8 mouse cellular contexts compared by ENCODE assay signal in genomic region chr11:23633879-23634215, GRCm38 (mm10). TPM values are rescaled to one million over a fixed set of nuclear protein-coding genes. Genes with fewer than 3 reads are reported as not detected.
DNase-seq lines count a peak whose midpoint lies in the region; ATAC-seq and TF ChIP-seq lines count a peak whose summit lies in the region.

No protein-coding gene starts in this region.

- peak overlapping the region; percentile 72 for H3K4me2 ChIP-seq in liver, embryonic 11.5 days

- no peak for TF ChIP-seq CTCF in cerebellum, adult 2 months (IDR thresholded peaks at IDR 0.05; ENCODE audit: borderline replicate concordance, insufficient read depth, low read depth, low read length)
- TF ChIP-seq CTCF in spleen, adult 2 months (IDR thresholded peaks at IDR 0.05; ENCODE audit: extremely low read depth, insufficient read depth, insufficient read length, insufficient replicate concordance): no peak

- DNase-seq in cerebellum, adult 2 months: no peak
- DNase-seq in cerebellum, adult 9-10 months: no peak
- no peak for DNase-seq in spleen, adult 2 months (ENCODE audit: low read depth in 1 of 2, low spot score in 2 of 2)
- no peak for DNase-seq in spleen, postnatal 36 days (ENCODE audit: low spot score in 2 of 2)
- DNase-seq in liver, embryonic 11.5 days (ENCODE audit: low spot score): no peak
- DNase-seq in urinary bladder, postnatal 14 days (ENCODE audit: low spot score): no peak
- no peak for DNase-seq in spleen, postnatal 10 days (ENCODE audit: low spot score in 2 of 2)
- no peak for DNase-seq in gastrocnemius, postnatal 10 days

- WGBS in cerebellum, adult 2 months: 2% methylated on average over 7 of the region's 7 CpGs
- 11% methylated on average over 7 of the region's 7 CpGs for WGBS in spleen, adult 2 months
- WGBS in liver, embryonic 11.5 days: 12% methylated on average over 7 of the region's 7 CpGs

- no peak overlapping the region for H3K9ac ChIP-seq in liver, embryonic 11.5 days (ENCODE audit: low read depth, low read length)

- H3K4me3 ChIP-seq in cerebellum, adult 2 months (replicated peaks; ENCODE audit: insufficient read depth, low read depth, low read length): peak overlapping the region; percentile 53
- H3K4me3 ChIP-seq in spleen, adult 2 months (ENCODE audit: extremely low read depth, insufficient read depth, insufficient read length): peak overlapping the region; percentile 33
- H3K4me3 ChIP-seq in liver, embryonic 11.5 days (ENCODE audit: low read depth, low read length): peak overlapping the region; percentile 79

- no peaks in the 10 kb centered on the region for H3K9me3 ChIP-seq in liver, embryonic 11.5 days (ENCODE audit: control insufficient read depth, low read length)

- no peak overlapping the region; the same call in 1 of the 2 replicates for H3K27ac ChIP-seq in cerebellum, adult 2 months (ENCODE audit: insufficient read depth, low read length)
- no peak overlapping the region for H3K27ac ChIP-seq in spleen, adult 2 months (ENCODE audit: insufficient read depth, low read length)
- 0 out of 2 replicates have a peak overlapping the region, but pooled peaks have one; percentile 75 for H3K27ac ChIP-seq in liver, embryonic 11.5 days (ENCODE audit: low read depth, low read length)

- no peaks in the 10 kb centered on the region for H3K27me3 ChIP-seq in cerebellum, adult 2 months (ENCODE audit: control insufficient read depth, insufficient read depth, low read length)
- no peaks in the 10 kb centered on the region for H3K27me3 ChIP-seq in spleen, adult 2 months (ENCODE audit: control insufficient read depth, insufficient read depth, low read length)
- H3K27me3 ChIP-seq in liver, embryonic 11.5 days (replicated peaks; ENCODE audit: control insufficient read depth, insufficient read depth, low read length): no peaks in the 10 kb centered on the region

- H3K4me1 ChIP-seq in cerebellum, adult 2 months (ENCODE audit: control insufficient read depth, insufficient read depth, low read length): peaks cover 3% of the 10 kb centered on the region; the same call in 1 of the 2 replicates
- no peaks in the 10 kb centered on the region for H3K4me1 ChIP-seq in spleen, adult 2 months (ENCODE audit: control insufficient read depth, insufficient read depth, insufficient read length)
- H3K4me1 ChIP-seq in liver, embryonic 11.5 days (replicated peaks; ENCODE audit: control insufficient read depth, insufficient read depth, low read length): peaks cover 7% of the 10 kb centered on the region

- TF ChIP-seq POLR2A in cerebellum, adult 2 months (IDR thresholded peaks at IDR 0.05; ENCODE audit: borderline replicate concordance, insufficient read depth, low read length): no peak
- TF ChIP-seq POLR2A in spleen, adult 2 months (IDR thresholded peaks at IDR 0.05; ENCODE audit: low read depth, low read length): no peak

- no peak for ATAC-seq in liver, embryonic 11.5 days (replicated peaks; ENCODE audit: low FRiP score)

- no peaks in the 10 kb centered on the region for H3K36me3 ChIP-seq in spleen, adult 2 months (ENCODE audit: control insufficient read depth, insufficient read depth, low read length)
- H3K36me3 ChIP-seq in liver, embryonic 11.5 days (ENCODE audit: control insufficient read depth, insufficient read depth, low read length): no peaks in the 10 kb centered on the region

RNA-seq across cellular contexts. Expression of gene 0610010F05Rik, which starts 0.4 kb away (rescaled TPM):
- polyA plus RNA-seq in cerebellum, adult 2 months (2012; rRNA removed): 22.3 and 24.3 TPM in 2 replicates
- polyA plus RNA-seq in spleen, adult 2 months (2012; rRNA removed): 0.39 and 1.4 TPM in 2 replicates
- polyA plus RNA-seq in liver, embryonic 11.5 days (2014; fragmentation: Nextera tagmentation; extraction: Ambion mirVana): 21.3 and 26.6 TPM in 2 replicates
- total RNA-seq in gastrocnemius, postnatal 10 days (2021): 1 to 10 TPM; 9.1 to 10.0 TPM

RNA-seq across cellular contexts. Expression of gene Pus10, which starts 31.6 kb away (rescaled TPM):
- 9.7 and 11.4 TPM in 2 replicates for polyA plus RNA-seq in cerebellum, adult 2 months (2012; rRNA removed)
- polyA plus RNA-seq in spleen, adult 2 months (2012; rRNA removed): 1.5 TPM in 2 replicates
- polyA plus RNA-seq in liver, embryonic 11.5 days (2014; fragmentation: Nextera tagmentation; extraction: Ambion mirVana): 28.2 and 32.6 TPM in 2 replicates
- 10 to 100 TPM; 14.1 to 14.4 TPM for total RNA-seq in gastrocnemius, postnatal 10 days (2021)

RNA-seq across cellular contexts. Expression of gene Pex13, which starts 31.9 kb away (rescaled TPM):
- polyA plus RNA-seq in cerebellum, adult 2 months (2012; rRNA removed): 18.5 and 19.1 TPM in 2 replicates
- 2.6 and 2.9 TPM in 2 replicates for polyA plus RNA-seq in spleen, adult 2 months (2012; rRNA removed)
- 21.0 and 27.6 TPM in 2 replicates for polyA plus RNA-seq in liver, embryonic 11.5 days (2014; fragmentation: Nextera tagmentation; extraction: Ambion mirVana)
- total RNA-seq in gastrocnemius, postnatal 10 days (2021): 10 to 100 TPM; 16.9 to 22.0 TPM
